Mouse (Mus musculus) kidney, postnatal 36 days (tissue): ENCODE measurements around the gene Atg4a.

Experiments used
- DNase-seq, 2 experiments: peaks; one replicate each; pipeline ENCODE4 v3.0.0; 2021 to 2022; ENCODE audit warnings: mixed read lengths in 2 of 2

Atg4a gene

GRCm38 (mm10) chrX:141165067-141165466 lies 208.4 kb downstream of the Atg4a start:
- DNase-seq: no peak

GRCm38 (mm10) chrX:141175353-141175752 lies 218.6 kb downstream of the Atg4a start:
- peak; percentile 14 to 48 for DNase-seq

- DNase-seq: no peak
These were observed 238.3 kb downstream of the Atg4a start for GRCm38 (mm10) chrX:141195036-141195435.

GRCm38 (mm10) chrX:141198993-141199392 lies 242.3 kb downstream of the Atg4a start:
- DNase-seq: no peak

- peak; percentile 16 to 49 for DNase-seq
These were observed 256.1 kb downstream of the Atg4a start for GRCm38 (mm10) chrX:141212802-141213201.
